13 mouse cellular contexts compared by ENCODE assay signal in genomic region chr15:60141554-60142070, GRCm38 (mm10).
DNase-seq lines count a peak whose midpoint lies in the region; ATAC-seq and TF ChIP-seq lines count a peak whose summit lies in the region.
"Had no signal": no experiment of that assay in that cellular context is flagged by ENCODE, and none has a peak within 500 bp of the region (broad histone marks: within the 10 kb centered on the region; RNA-seq: fewer than 3 reads in every experiment).

No protein-coding gene starts in this region.

- peak; percentile 1 to 59 for DNase-seq in frontal cortex, adult 2 months (ENCODE audit: extremely low spot score in 1 of 2, low spot score in 1 of 2)
- DNase-seq in frontal cortex, postnatal 10 days (ENCODE audit: low spot score in 2 of 2): no peak
- DNase-seq in CD4-positive helper T cell, adult 2 months (ENCODE audit: low read depth, low spot score): peak; percentile 95
- DNase-seq in c-Kit-positive CD71-negative TER-119-negative erythroid progenitor cells, embryonic 14.5 days (ENCODE audit: low read depth): peak; percentile 45
- peak; percentile 5 to 19 for DNase-seq in right cerebral cortex, postnatal 36 days (ENCODE audit: low spot score in 2 of 2)
- no peak for DNase-seq in heart, adult 2 months
- DNase-seq in forebrain, postnatal 0 days: no peak
- DNase-seq in layer of hippocampus, adult 18-20 months (ENCODE audit: low spot score in 2 of 2): no peak
- DNase-seq: cerebellum, adult 11 months; gastrocnemius, postnatal 14 days had no signal

- H3K4me1 ChIP-seq in heart, adult 2 months (ENCODE audit: control insufficient read depth, insufficient read depth, low read length): no peaks in the 10 kb centered on the region
- H3K4me1 ChIP-seq in forebrain, postnatal 0 days (ENCODE audit: insufficient read depth): no peaks in the 10 kb centered on the region
- H3K4me1 ChIP-seq: embryonic facial prominence, embryonic 13.5 days; hindbrain, embryonic 13.5 days had no signal

- H3K36me3 ChIP-seq in heart, adult 2 months (ENCODE audit: control insufficient read depth, insufficient read depth, low read length): no peaks in the 10 kb centered on the region
- no peaks in the 10 kb centered on the region for H3K36me3 ChIP-seq in forebrain, postnatal 0 days (ENCODE audit: insufficient read depth)
- H3K36me3 ChIP-seq: embryonic facial prominence, embryonic 13.5 days; hindbrain, embryonic 13.5 days had no signal

- ATAC-seq in forebrain, postnatal 0 days: no peak

- H3K9ac ChIP-seq in heart, adult 2 months (ENCODE audit: low read depth, low read length): no peak overlapping the region
- no peak overlapping the region for H3K9ac ChIP-seq in forebrain, postnatal 0 days
- H3K9ac ChIP-seq: embryonic facial prominence, embryonic 13.5 days; hindbrain, embryonic 13.5 days had no signal

- no peak overlapping the region for H3K4me3 ChIP-seq in heart, adult 2 months
- no peak overlapping the region for H3K4me3 ChIP-seq in forebrain, postnatal 0 days (ENCODE audit: low read depth, low read length)
- H3K4me3 ChIP-seq: embryonic facial prominence, embryonic 13.5 days; hindbrain, embryonic 13.5 days had no signal

- intact Hi-C loops in heart, adult 2 months (cut with DNase I): no loop called here

- no peak overlapping the region for H3K27ac ChIP-seq in heart, adult 2 months
- H3K27ac ChIP-seq in forebrain, postnatal 0 days (ENCODE audit: low read depth, low read length): no peak overlapping the region
- H3K27ac ChIP-seq: embryonic facial prominence, embryonic 13.5 days; hindbrain, embryonic 13.5 days; kidney, postnatal 0 days had no signal

- H3K27me3 ChIP-seq in heart, adult 2 months (ENCODE audit: control insufficient read depth, insufficient read depth, low read length): no peaks in the 10 kb centered on the region
- H3K27me3 ChIP-seq in forebrain, postnatal 0 days (ENCODE audit: insufficient read depth, low read length): no peaks in the 10 kb centered on the region
- H3K27me3 ChIP-seq: embryonic facial prominence, embryonic 13.5 days; hindbrain, embryonic 13.5 days had no signal

- no peak overlapping the region for H3K4me2 ChIP-seq in forebrain, postnatal 0 days (ENCODE audit: low read depth)
- H3K4me2 ChIP-seq: embryonic facial prominence, embryonic 13.5 days; hindbrain, embryonic 13.5 days had no signal

- no peak for TF ChIP-seq EP300 in heart, adult 2 months (IDR thresholded peaks at IDR 0.05; ENCODE audit: insufficient read depth, low read depth, low read length)

- H3K79me2 ChIP-seq in heart, adult 2 months (replicated peaks; ENCODE audit: control insufficient read depth, insufficient read depth, low read length): no peaks in the 10 kb centered on the region

- H3K9me3 ChIP-seq in forebrain, postnatal 0 days (ENCODE audit: low read length): no peaks in the 10 kb centered on the region
- H3K9me3 ChIP-seq: embryonic facial prominence, embryonic 13.5 days; hindbrain, embryonic 13.5 days had no signal

- WGBS in heart, adult 2 months: 57% methylated on average over 6 of the region's 6 CpGs
- WGBS in forebrain, postnatal 0 days: 92% methylated on average over 6 of the region's 6 CpGs

- no peak for TF ChIP-seq CTCF in heart, adult 2 months (IDR thresholded peaks at IDR 0.05)
- TF ChIP-seq CTCF in forebrain, postnatal 0 days (IDR thresholded peaks at IDR 0.05; ENCODE audit: low read depth): no peak

- TF ChIP-seq POLR2A in heart, adult 2 months (IDR thresholded peaks at IDR 0.05; ENCODE audit: insufficient read depth, low read depth, low read length): no peak

Comparison
In these comparisons a context has a peak if more than half of its experiments do, and no peak if none do; other contexts are left out.
1. DNase-seq: peak in frontal cortex, adult 2 months (2 of 2), CD4-positive helper T cell, adult 2 months (single experiment), c-Kit-positive CD71-negative TER-119-negative erythroid progenitor cells, embryonic 14.5 days (single experiment) and right cerebral cortex, postnatal 36 days (2 of 2); none in frontal cortex, postnatal 10 days (0 of 2), heart, adult 2 months (0 of 2), forebrain, postnatal 0 days (single experiment) and layer of hippocampus, adult 18-20 months (0 of 2).